Mouse (Mus musculus) heart, postnatal 0 days (tissue): ENCODE data around the gene Cep295nl. TPM values are rescaled to one million over a fixed set of nuclear protein-coding genes. Genes with fewer than 3 reads are reported as not detected.

Experiments used
- ATAC-seq: fragments of 200-750 bp; cut with Nextera tagmentation; 2 replicates; pipeline ENCODE4 v1.8.0; 2017; ENCODE audit warnings: low read depth, moderate number of reproducible peaks, moderate library complexity; ENCODE audit not compliant: insufficient read depth
- DNase-seq: peaks from one replicate; pipeline ENCODE4 v3.0.0-alpha.2; 2016; ENCODE audit warnings: low spot score
- H3K27ac ChIP-seq: fragments of 300-500 bp; sonication (generic); 2 replicates; pipeline ENCODE4 v1.5.1; 2014; ENCODE audit warnings: low read depth, mild to moderate bottlenecking
- H3K27me3 ChIP-seq: fragments of 300-500 bp; sonication (generic); 2 replicates; pipeline ENCODE4 v1.6.1; 2014; ENCODE audit warnings: low read length, mixed read lengths; ENCODE audit not compliant: control insufficient read depth, insufficient read depth
- H3K36me3 ChIP-seq: fragments of 300-500 bp; sonication (generic); replicated peaks from 2 replicates; pipeline ENCODE4 v1.6.1; 2014; ENCODE audit warnings: low read length, mixed read lengths; ENCODE audit not compliant: control insufficient read depth, insufficient read depth
- H3K4me1 ChIP-seq: fragments of 300-500 bp; sonication (generic); 2 replicates; pipeline ENCODE4 v1.6.1; 2014; ENCODE audit warnings: antibody characterized with exemption; ENCODE audit not compliant: control insufficient read depth, insufficient read depth
- H3K4me2 ChIP-seq: fragments of 300-500 bp; sonication (generic); 2 replicates; pipeline ENCODE4 v1.6.1; 2014; ENCODE audit warnings: low read depth, mild to moderate bottlenecking, low read length, moderate library complexity
- H3K4me3 ChIP-seq: fragments of 300-500 bp; sonication (generic); 2 replicates; pipeline ENCODE4 v1.5.1; 2014; ENCODE audit warnings: low read depth, low read length
- H3K9ac ChIP-seq: fragments of 300-500 bp; sonication (generic); replicated peaks from 2 replicates; pipeline ENCODE4 v1.6.1; 2014; ENCODE audit warnings: low read depth, low read length, mixed read lengths
- H3K9me3 ChIP-seq: fragments of 300-500 bp; sonication (generic); replicated peaks from 2 replicates; pipeline ENCODE4 v1.6.1; 2016; ENCODE audit warnings: low read length; ENCODE audit not compliant: control insufficient read depth
- CTCF ChIP-seq: IDR thresholded peaks from 2 replicates; pipeline ENCODE4 v1.5.1; 2016; ENCODE audit warnings: antibody characterized with exemption, control low read depth, low read depth
- EP300 ChIP-seq: IDR thresholded peaks from 2 replicates; pipeline ENCODE4 v1.6.1; 2016; ENCODE audit warnings: antibody characterized with exemption, low read depth
- WGBS: fragments of 180-500 bp; shearing (Covaris S2); extraction: QIAGEN DNeasy Blood & Tissue Kit; methylation state at CpG from one replicate; pipeline ENCODE4 v1.1.7; 2014; 5-methylcytosine and 5-hydroxymethylcytosine counted together
- polyA plus RNA-seq: library from polyadenylated mRNA; unstranded; fragments of >200 nt; fragmentation: Nextera tagmentation; extraction: Ambion mirVana; gene quantifications from 2 replicates; pipeline ENCODE4 v1.2.1, GENCODE M21; 2015
- total RNA-seq: library from RNA; depleted of rRNA; stranded (reverse); fragments of >200 nt; gene quantifications from 2 replicates; pipeline ENCODE4 v1.2.3, GENCODE M21; 2014; ENCODE audit warnings: low replicate concordance

The Cep295nl gene
- total and polyA plus RNA-seq, 2 experiments from 2014 or later = 0.31 TPM; not detected in 1

DNA sequence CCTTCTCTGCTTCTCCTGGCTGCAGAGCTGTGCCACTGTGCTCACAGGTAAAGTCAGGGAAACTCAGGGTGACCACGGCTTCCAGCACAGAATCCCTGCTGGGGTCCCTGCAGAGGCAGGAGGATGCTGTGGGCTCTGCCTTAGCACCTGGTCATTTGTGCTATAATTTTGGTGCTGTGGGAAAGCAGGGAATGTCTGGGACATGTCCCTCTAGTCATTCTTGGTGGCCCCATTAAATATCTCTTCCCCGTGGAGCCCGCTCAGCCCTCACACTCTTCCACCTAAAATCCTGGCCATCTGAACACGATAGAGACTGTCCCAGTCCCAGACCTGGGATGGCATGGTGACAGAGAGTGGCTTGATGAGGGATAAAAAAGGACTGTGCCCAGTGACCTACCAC, 21.7 kb upstream of the Cep295nl start:
- 75% methylated on average over 4 of the region's 4 CpGs for WGBS
- 0 out of 2 replicates have a peak, but pooled peaks cover 4% of the 10 kb centered on the region for H3K9me3 ChIP-seq
- H3K4me2 ChIP-seq = no peak overlapping the region
- H3K27ac ChIP-seq = 0 out of 2 replicates have a peak overlapping the region, but pooled peaks have one; percentile 83
- H3K4me3 ChIP-seq = no peak overlapping the region
- no peak for ATAC-seq
- no peak overlapping the region for H3K9ac ChIP-seq
- no peaks in the 10 kb centered on the region for H3K27me3 ChIP-seq
- peaks cover 21% of the 10 kb centered on the region for H3K4me1 ChIP-seq
- H3K36me3 ChIP-seq = no peaks in the 10 kb centered on the region
- DNase-seq = no peak
- TF ChIP-seq CTCF = no peak
- no peak for TF ChIP-seq EP300

DNA sequence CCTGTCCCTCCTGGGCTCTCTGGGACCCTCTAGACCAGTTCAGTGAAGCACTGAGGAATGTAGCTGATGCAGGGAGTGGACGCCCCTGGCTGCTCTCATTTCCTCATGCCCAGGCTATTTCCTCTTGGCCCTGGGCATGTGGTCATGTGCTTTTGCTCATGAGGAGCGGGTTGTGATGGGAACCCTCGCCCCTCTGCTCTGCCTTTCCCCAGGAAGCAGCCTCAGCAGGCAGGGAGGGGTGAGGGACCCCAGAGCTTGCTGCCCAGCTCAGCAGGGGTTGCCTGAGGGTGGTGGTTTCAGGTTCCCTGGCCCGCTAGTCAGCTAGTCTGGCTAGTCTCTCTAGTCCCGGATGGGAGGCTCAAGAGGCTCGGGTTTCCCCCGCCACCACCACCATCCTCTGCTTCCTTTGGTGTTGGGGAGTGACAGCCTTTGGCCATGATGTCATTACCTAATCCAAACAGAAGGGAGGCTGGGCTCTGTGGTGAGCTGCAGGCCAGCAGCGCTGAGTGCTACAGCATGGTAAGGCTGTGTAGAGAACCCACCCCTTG, 20.7 kb upstream of the Cep295nl start:
- Histone ChIP-seq H3K27me3 (no peaks in the 10 kb centered on the region), H3K36me3 (no peaks in the 10 kb centered on the region), H3K4me3 (no peak overlapping the region), H3K4me2 (peak overlapping the region; percentile 26), H3K4me1 (peaks cover 21% of the 10 kb centered on the region), H3K9ac (no peak overlapping the region), H3K27ac (peak overlapping the region; percentile 83), H3K9me3 (no peaks in the 10 kb centered on the region)
- no peak for TF ChIP-seq EP300
- ATAC-seq (peak; percentile 77), DNase-seq (peak; percentile 81)
- WGBS = 2% methylated on average over 7 of the region's 8 CpGs

DNA sequence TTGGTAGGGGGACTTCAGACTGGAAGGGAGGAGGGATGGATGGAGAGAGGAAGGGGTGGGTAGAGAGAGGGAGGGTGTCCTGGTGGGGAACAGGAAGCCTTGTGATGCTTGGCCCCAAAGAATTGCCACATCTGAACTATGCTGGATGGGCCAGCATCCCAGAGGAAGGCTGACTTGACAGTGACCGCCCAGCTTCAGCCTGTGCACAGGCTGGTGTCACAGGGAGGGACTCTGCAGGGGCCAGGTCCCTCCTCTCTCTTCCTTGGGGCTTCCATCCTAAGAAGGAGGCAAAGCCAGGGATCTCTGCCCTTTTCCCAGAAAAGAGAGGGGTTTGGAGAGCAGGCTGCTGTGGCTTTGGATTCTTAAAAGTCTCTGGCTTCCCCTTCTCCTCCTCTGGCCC, 20.2 kb upstream of the Cep295nl start:
- TF ChIP-seq CTCF (no peak), EP300 (no peak)
- 62% methylated on average over 1 of the region's 1 CpGs for WGBS
- H3K36me3 ChIP-seq = no peaks in the 10 kb centered on the region
- H3K4me2 ChIP-seq = no peak overlapping the region
- no peak overlapping the region for H3K9ac ChIP-seq
- peaks cover 21% of the 10 kb centered on the region for H3K4me1 ChIP-seq
- no peaks in the 10 kb centered on the region for H3K9me3 ChIP-seq
- peak overlapping the region; percentile 83 for H3K27ac ChIP-seq
- ATAC-seq = peak; percentile 36; the same call in 1 of the 2 replicates
- H3K27me3 ChIP-seq = no peaks in the 10 kb centered on the region
- no peak overlapping the region for H3K4me3 ChIP-seq
- no peak for DNase-seq

DNA sequence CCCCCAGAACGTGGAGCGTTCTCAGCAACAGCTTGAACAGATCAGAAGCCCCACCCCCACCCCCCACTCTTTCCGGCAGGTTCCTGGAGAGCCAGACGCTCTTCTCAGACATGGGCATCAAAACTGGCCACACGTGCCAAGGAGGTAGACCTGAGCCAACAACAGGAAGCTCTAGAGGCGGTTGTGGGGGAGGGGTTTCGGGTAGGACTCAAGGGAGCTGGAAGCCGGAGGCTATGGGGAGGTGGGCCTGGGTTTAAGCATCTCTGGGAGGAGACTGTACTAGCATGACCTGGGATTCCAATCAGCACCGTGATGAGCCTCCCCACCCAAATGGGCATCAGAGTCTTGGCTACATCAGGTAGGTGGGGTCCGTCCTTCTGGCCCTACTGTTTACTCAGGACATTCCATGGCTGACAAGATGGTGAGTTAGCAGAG, 18.6 kb upstream of the Cep295nl start:
- no peaks in the 10 kb centered on the region for H3K9me3 ChIP-seq
- no peak overlapping the region for H3K9ac ChIP-seq
- no peak overlapping the region for H3K4me2 ChIP-seq
- TF ChIP-seq CTCF = no peak
- no peak for TF ChIP-seq EP300
- H3K36me3 ChIP-seq = no peaks in the 10 kb centered on the region
- no peaks in the 10 kb centered on the region for H3K27me3 ChIP-seq
- peaks cover 21% of the 10 kb centered on the region for H3K4me1 ChIP-seq
- 51% methylated on average over 10 of the region's 10 CpGs for WGBS
- no peak overlapping the region for H3K4me3 ChIP-seq
- DNase-seq (no peak), ATAC-seq (0 out of 2 replicates have a peak, but pooled peaks have one; percentile 10)
- peak overlapping the region; percentile 31; the same call in 1 of the 2 replicates for H3K27ac ChIP-seq

DNA sequence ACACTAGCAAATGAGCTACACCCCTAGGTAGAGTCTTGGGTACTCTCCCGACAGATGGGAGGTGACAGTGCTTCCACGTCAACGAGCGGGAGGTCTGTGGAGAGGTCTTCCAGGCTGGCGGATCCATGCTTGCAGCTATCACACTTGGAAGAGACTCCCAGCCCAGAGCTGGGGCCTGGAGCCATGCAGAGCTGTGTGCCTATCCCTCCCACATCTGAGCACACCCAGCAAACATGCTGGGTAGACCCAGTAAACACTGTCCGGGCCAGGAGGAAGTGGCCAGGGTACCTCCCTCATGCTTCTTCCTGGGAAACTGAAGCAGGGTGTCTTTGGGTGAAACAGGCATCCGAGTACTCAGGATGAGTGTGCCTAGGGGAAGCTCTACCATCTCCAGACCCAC, 18.2 kb upstream of the Cep295nl start:
- H3K36me3 ChIP-seq = no peaks in the 10 kb centered on the region
- no peak for DNase-seq
- no peaks in the 10 kb centered on the region for H3K27me3 ChIP-seq
- WGBS = 62% methylated on average over 7 of the region's 7 CpGs
- no peak overlapping the region for H3K4me2 ChIP-seq
- peaks cover 22% of the 10 kb centered on the region for H3K4me1 ChIP-seq
- no peak overlapping the region for H3K9ac ChIP-seq
- no peaks in the 10 kb centered on the region for H3K9me3 ChIP-seq
- no peak overlapping the region for H3K4me3 ChIP-seq
- ATAC-seq = no peak
- TF ChIP-seq EP300 (no peak), CTCF (no peak)
- peak overlapping the region; percentile 31; the same call in 1 of the 2 replicates for H3K27ac ChIP-seq

DNA sequence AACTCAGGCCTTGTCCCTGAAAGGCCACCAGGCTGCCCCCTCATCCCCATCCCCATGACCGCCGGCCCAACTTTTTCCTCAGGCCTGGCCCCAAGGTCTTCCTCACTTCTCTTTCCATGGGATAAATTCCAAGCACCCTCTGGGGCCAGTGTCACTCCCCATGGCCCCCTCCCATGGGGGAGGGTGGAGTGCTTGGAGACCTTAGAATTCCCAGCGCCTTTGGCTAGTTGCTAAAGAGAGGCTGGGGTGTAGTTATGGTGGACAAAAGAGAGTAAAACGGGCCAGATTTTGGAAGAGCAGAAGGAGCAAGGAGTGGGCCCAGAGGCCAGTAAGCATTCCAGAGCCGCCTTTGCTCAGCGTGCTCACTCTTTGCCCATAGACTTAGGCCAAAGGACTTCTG, 13.3 kb upstream of the Cep295nl start, which contains the start of gene Timp2:
TSS of gene Timp2 (minus strand) at position 101 of the 400 bp plus-strand sequence.
- peaks cover 19% of the 10 kb centered on the region; the same call in 1 of the 2 replicates for H3K4me1 ChIP-seq
- ATAC-seq (no peak), DNase-seq (no peak)
- peak within 1 kb of the TSS; percentile 64 for H3K4me3 ChIP-seq
- H3K9ac ChIP-seq = peak within 1 kb of the TSS; percentile 81
- H3K36me3 ChIP-seq = 0 out of 2 replicates have a peak, but pooled peaks cover 4% of the 10 kb centered on the region
- TF ChIP-seq CTCF = no peak
- H3K27me3 ChIP-seq = no peaks in the 10 kb centered on the region
- no peaks in the 10 kb centered on the region for H3K9me3 ChIP-seq
- H3K27ac ChIP-seq = peak within 1 kb of the TSS; percentile 85
- WGBS = 46% methylated on average over 6 of the region's 6 CpGs
- H3K4me2 ChIP-seq = peak within 1 kb of the TSS; percentile 72
